Comparison of ENCODE assay signal across 12 mouse cellular contexts in genomic region chr10:80986754-80987153, GRCm38 (mm10). TPM values are rescaled to one million over a fixed set of nuclear protein-coding genes. Genes with fewer than 3 reads are reported as not detected.
DNase-seq lines count a peak whose midpoint lies in the region; ATAC-seq and TF ChIP-seq lines count a peak whose summit lies in the region.
"Had no signal": no experiment of that assay in that cellular context is flagged by ENCODE, and none has a peak within 500 bp of the region (broad histone marks: within the 10 kb centered on the region; RNA-seq: fewer than 3 reads in every experiment).

No protein-coding gene starts in this region.

- H3K36me3 ChIP-seq in kidney, adult 2 months (ENCODE audit: control insufficient read depth, insufficient read depth, low read length) = no peaks in the 10 kb centered on the region
- no peaks in the 10 kb centered on the region for H3K36me3 ChIP-seq in kidney, embryonic 14.5 days (ENCODE audit: control insufficient read depth, insufficient read depth, low read length)
- H3K36me3 ChIP-seq in heart, embryonic 14.5 days (ENCODE audit: control insufficient read depth, insufficient read depth, low read length) = no peaks in the 10 kb centered on the region
- no peaks in the 10 kb centered on the region for H3K36me3 ChIP-seq in embryonic facial prominence, embryonic 10.5 days (replicated peaks)

- intact Hi-C loops in left cerebral cortex, postnatal 14 days (cut with DNase I) = no loop called here

- peak; percentile 66 for DNase-seq in kidney, adult 2 months
- DNase-seq in adrenal gland, postnatal 25 days = peak; percentile 59
- DNase-seq in kidney, postnatal 36 days = peak; percentile 78 to 81
- DNase-seq in urinary bladder, postnatal 36 days (ENCODE audit: low spot score in 2 of 2) = no peak
- DNase-seq in left cerebral cortex, postnatal 14 days (ENCODE audit: low spot score in 2 of 2) = no peak
- DNase-seq in embryonic facial prominence, embryonic 10.5 days (ENCODE audit: low spot score) = no peak
- DNase-seq: right cerebral cortex, postnatal 25 days; thymus, adult 2 months had no signal

- no peak overlapping the region for H3K27ac ChIP-seq in kidney, adult 2 months (ENCODE audit: insufficient read depth, low read depth, low read length)
- no peak overlapping the region for H3K27ac ChIP-seq in kidney, embryonic 14.5 days (ENCODE audit: low read depth, low read length)
- H3K27ac ChIP-seq in heart, embryonic 14.5 days (replicated peaks in 1 of 2; ENCODE audit: control insufficient read depth in 1 of 2, insufficient read depth in 1 of 2, low read depth in 2 of 2, low read length in 2 of 2) = peak overlapping the region in 1 of 2 experiments; percentile 23; a peak in 1 of 4 replicates
- H3K27ac ChIP-seq in embryonic facial prominence, embryonic 10.5 days (replicated peaks) = no peak overlapping the region
- H3K27ac ChIP-seq: layer of hippocampus, adult 2 months had no signal

- no peak overlapping the region for H3K4me2 ChIP-seq in kidney, embryonic 14.5 days (replicated peaks; ENCODE audit: low read depth, low read length)
- no peak overlapping the region for H3K4me2 ChIP-seq in heart, embryonic 14.5 days (ENCODE audit: low read length)

- TF ChIP-seq POLR2A in kidney, adult 2 months (IDR thresholded peaks at IDR 0.05; ENCODE audit: low read depth, low read length) = no peak

- H3K9ac ChIP-seq in kidney, embryonic 14.5 days (ENCODE audit: low read depth, low read length) = no peak overlapping the region; the same call in 1 of the 2 replicates
- H3K9ac ChIP-seq in heart, embryonic 14.5 days (ENCODE audit: low read length) = peak overlapping the region; percentile 31; the same call in 1 of the 2 replicates

- H3K9me3 ChIP-seq in kidney, embryonic 14.5 days (ENCODE audit: control insufficient read depth, low read length) = no peaks in the 10 kb centered on the region
- H3K9me3 ChIP-seq in heart, embryonic 14.5 days (ENCODE audit: control insufficient read depth, low read length) = no peaks in the 10 kb centered on the region
- no peaks in the 10 kb centered on the region for H3K9me3 ChIP-seq in embryonic facial prominence, embryonic 10.5 days
- H3K9me3 ChIP-seq: megakaryocyte, embryonic 14.5 days had no signal

- ATAC-seq in kidney, embryonic 14.5 days (ENCODE audit: low FRiP score, low TSS enrichment) = no peak
- ATAC-seq in heart, embryonic 14.5 days (ENCODE audit: insufficient number of reproducible peaks, insufficient read depth, low FRiP score, low read depth) = no peak

- no peak overlapping the region for H3K4me3 ChIP-seq in kidney, adult 2 months (ENCODE audit: insufficient read depth, low read depth, low read length)
- H3K4me3 ChIP-seq in kidney, embryonic 14.5 days (ENCODE audit: low read length) = no peak overlapping the region
- no peak overlapping the region for H3K4me3 ChIP-seq in heart, embryonic 14.5 days (ENCODE audit: control insufficient read depth in 1 of 2, insufficient read depth in 1 of 2, low read depth in 1 of 2, low read length in 2 of 2)
- H3K4me3 ChIP-seq in embryonic facial prominence, embryonic 10.5 days = no peak overlapping the region
- H3K4me3 ChIP-seq: layer of hippocampus, adult 2 months had no signal

- WGBS in kidney, adult 2 months = 37% methylated on average over 6 of the region's 6 CpGs
- WGBS in kidney, embryonic 14.5 days = 74% methylated on average over 6 of the region's 6 CpGs
- WGBS in heart, embryonic 14.5 days = 44% methylated on average over 6 of the region's 6 CpGs
- 75% methylated on average over 6 of the region's 6 CpGs for WGBS in embryonic facial prominence, embryonic 10.5 days

- no peaks in the 10 kb centered on the region for H3K27me3 ChIP-seq in kidney, adult 2 months (replicated peaks; ENCODE audit: control insufficient read depth, insufficient read depth, low read length)
- H3K27me3 ChIP-seq in kidney, embryonic 14.5 days (ENCODE audit: control insufficient read depth, insufficient read depth, low read length) = peaks cover 25% of the 10 kb centered on the region
- H3K27me3 ChIP-seq in heart, embryonic 14.5 days (ENCODE audit: control insufficient read depth, insufficient read depth, low read length) = peaks cover 18% of the 10 kb centered on the region; the same call in 1 of the 2 replicates
- peaks cover 56% of the 10 kb centered on the region for H3K27me3 ChIP-seq in embryonic facial prominence, embryonic 10.5 days (replicated peaks; ENCODE audit: low read depth, poor library complexity, severe bottlenecking)

- peaks cover 6% of the 10 kb centered on the region; the same call in 1 of the 2 replicates for H3K4me1 ChIP-seq in kidney, adult 2 months (ENCODE audit: control insufficient read depth, insufficient read depth, low read length)
- H3K4me1 ChIP-seq in kidney, embryonic 14.5 days (ENCODE audit: control insufficient read depth, insufficient read depth, low read length) = peaks cover 12% of the 10 kb centered on the region
- H3K4me1 ChIP-seq in heart, embryonic 14.5 days (ENCODE audit: control insufficient read depth in 2 of 2, insufficient read depth in 2 of 2, low read length in 2 of 2) = peaks cover 18 to 23% of the 10 kb centered on the region in 2 experiments
- peaks cover 26% of the 10 kb centered on the region for H3K4me1 ChIP-seq in embryonic facial prominence, embryonic 10.5 days

- no peak for TF ChIP-seq CTCF in kidney, adult 2 months (conservative IDR thresholded peaks at IDR 0.05; ENCODE audit: insufficient read depth, insufficient read length, low read depth, low read length)

RNA-seq across cellular contexts. Expression of gene Gng7, which starts 28.0 kb away (rescaled TPM):
- 1.9 and 2.0 TPM in 2 replicates for polyA plus RNA-seq in kidney, adult 2 months (2012; rRNA removed)
- 2.2 and 4.8 TPM in 2 replicates for polyA plus RNA-seq in kidney, embryonic 14.5 days (2014; fragmentation: Nextera tagmentation; extraction: Ambion mirVana)
- total RNA-seq in adrenal gland, postnatal 25 days (2021) = 4.5 and 7.8 TPM in 2 replicates
- 1.2 and 1.4 TPM in 2 replicates for polyA plus RNA-seq in heart, embryonic 14.5 days (2014; fragmentation: Nextera tagmentation; extraction: Ambion mirVana)
- 100 to 1,000 TPM; 120 to 135 TPM for total RNA-seq in left cerebral cortex, postnatal 14 days (2021)
- polyA plus RNA-seq in embryonic facial prominence, embryonic 10.5 days (2016; fragmentation: Nextera tagmentation; extraction: Ambion mirVana) = 6.5 and 6.7 TPM in 2 replicates

RNA-seq across cellular contexts. Expression of gene Diras1, which starts 38.7 kb away (rescaled TPM):
- 0.04 and 0.25 TPM in 2 replicates for polyA plus RNA-seq in kidney, adult 2 months (2012; rRNA removed)
- 0.37 TPM in 1 of 2 replicates, not detected in the other for polyA plus RNA-seq in kidney, embryonic 14.5 days (2014; fragmentation: Nextera tagmentation; extraction: Ambion mirVana)
- 1.9 and 2.9 TPM in 2 replicates for total RNA-seq in adrenal gland, postnatal 25 days (2021)
- not detected in 2 replicates for polyA plus RNA-seq in heart, embryonic 14.5 days (2014; fragmentation: Nextera tagmentation; extraction: Ambion mirVana)
- 100 to 1,000 TPM; 113 to 117 TPM for total RNA-seq in left cerebral cortex, postnatal 14 days (2021)
- 1.4 and 1.9 TPM in 2 replicates for polyA plus RNA-seq in embryonic facial prominence, embryonic 10.5 days (2016; fragmentation: Nextera tagmentation; extraction: Ambion mirVana)

RNA-seq across cellular contexts. Expression of gene Slc39a3, which starts 50.5 kb away (rescaled TPM):
- polyA plus RNA-seq in kidney, adult 2 months (2012; rRNA removed) = 37.5 and 39.6 TPM in 2 replicates
- polyA plus RNA-seq in kidney, embryonic 14.5 days (2014; fragmentation: Nextera tagmentation; extraction: Ambion mirVana) = 6.4 and 9.1 TPM in 2 replicates
- total RNA-seq in adrenal gland, postnatal 25 days (2021) = 45.1 and 80.7 TPM in 2 replicates
- polyA plus RNA-seq in heart, embryonic 14.5 days (2014; fragmentation: Nextera tagmentation; extraction: Ambion mirVana) = 5.0 and 5.2 TPM in 2 replicates
- total RNA-seq in left cerebral cortex, postnatal 14 days (2021) = 10 to 100 TPM; 70.9 to 76.3 TPM
- polyA plus RNA-seq in embryonic facial prominence, embryonic 10.5 days (2016; fragmentation: Nextera tagmentation; extraction: Ambion mirVana) = 14.0 and 16.9 TPM in 2 replicates

RNA-seq across cellular contexts. Expression of gene Gadd45b, which starts 56.9 kb away (rescaled TPM):
- 10.1 and 11.3 TPM in 2 replicates for polyA plus RNA-seq in kidney, adult 2 months (2012; rRNA removed)
- 16.1 and 16.3 TPM in 2 replicates for polyA plus RNA-seq in kidney, embryonic 14.5 days (2014; fragmentation: Nextera tagmentation; extraction: Ambion mirVana)
- total RNA-seq in adrenal gland, postnatal 25 days (2021) = 15.3 and 15.4 TPM in 2 replicates
- polyA plus RNA-seq in heart, embryonic 14.5 days (2014; fragmentation: Nextera tagmentation; extraction: Ambion mirVana) = 34.5 and 39.8 TPM in 2 replicates
- total RNA-seq in left cerebral cortex, postnatal 14 days (2021) = 10 to 100 TPM; 11.9 to 12.5 TPM
- polyA plus RNA-seq in embryonic facial prominence, embryonic 10.5 days (2016; fragmentation: Nextera tagmentation; extraction: Ambion mirVana) = 6.5 and 6.8 TPM in 2 replicates

Comparison
In these comparisons a context has a peak if more than half of its experiments do, and no peak if none do; other contexts are left out.
1. DNase-seq: peak in kidney, adult 2 months (single experiment), adrenal gland, postnatal 25 days (single experiment) and kidney, postnatal 36 days (2 of 2); none in urinary bladder, postnatal 36 days (0 of 2), left cerebral cortex, postnatal 14 days (0 of 2) and embryonic facial prominence, embryonic 10.5 days (single experiment).